Mouse (Mus musculus) forebrain, embryonic 12.5 days (tissue): ENCODE measurements around the gene Armh2. TPM values are rescaled to one million over a fixed set of nuclear protein-coding genes. Genes with fewer than 3 reads are reported as not detected.

ENCODE experiments used
- ATAC-seq: fragments of 200-750 bp; cut with Nextera tagmentation; 2 replicates; pipeline ENCODE4 v1.8.0; 2017; ENCODE audit warnings: moderate TSS enrichment; ENCODE audit not compliant: low FRiP score
- H3K27ac ChIP-seq: fragments of 300-500 bp; sonication (generic); 2 replicates; pipeline ENCODE4 v1.5.1; 2016; ENCODE audit warnings: mild to moderate bottlenecking
- H3K27me3 ChIP-seq: fragments of 300-500 bp; sonication (generic); 2 replicates; pipeline ENCODE4 v1.6.1; 2016; ENCODE audit warnings: mild to moderate bottlenecking
- H3K36me3 ChIP-seq: fragments of 300-500 bp; sonication (generic); replicated peaks from 2 replicates; pipeline ENCODE4 v1.6.1; 2016; ENCODE audit warnings: mild to moderate bottlenecking
- H3K4me1 ChIP-seq: fragments of 300-500 bp; sonication (generic); 2 replicates; pipeline ENCODE4 v1.6.1; 2016
- H3K4me2 ChIP-seq: fragments of 300-500 bp; sonication (generic); 2 replicates; pipeline ENCODE4 v1.6.1; 2016; ENCODE audit warnings: mild to moderate bottlenecking, moderate library complexity
- H3K4me3 ChIP-seq: fragments of 300-500 bp; sonication (generic); replicated peaks from 2 replicates; pipeline ENCODE4 v1.5.1; 2016; ENCODE audit warnings: mild to moderate bottlenecking
- H3K9ac ChIP-seq: fragments of 300-500 bp; sonication (generic); 2 replicates; pipeline ENCODE4 v1.6.1; 2016; ENCODE audit warnings: mild to moderate bottlenecking
- H3K9me3 ChIP-seq: fragments of 300-500 bp; sonication (generic); 2 replicates; pipeline ENCODE4 v1.6.1; 2016
- WGBS: fragments of 180-500 bp; shearing (Covaris S2); methylation state at CpG from one replicate; pipeline ENCODE4 v1.1.7; 2016; 5-methylcytosine and 5-hydroxymethylcytosine counted together
- polyA plus RNA-seq: library from polyadenylated mRNA; unstranded; fragments of >200 nt; fragmentation: Nextera tagmentation; extraction: Ambion mirVana; gene quantifications from 2 replicates; pipeline ENCODE4 v1.2.1, GENCODE M21; 2016

Armh2 gene
- polyA plus RNA-seq, 1 experiment from 2014 or later: not detected

- no peaks in the 10 kb centered on the region for H3K36me3 ChIP-seq
- H3K9ac ChIP-seq: no peak overlapping the region
- H3K4me2 ChIP-seq: no peak overlapping the region
- H3K27ac ChIP-seq: no peak overlapping the region
- no peaks in the 10 kb centered on the region for H3K27me3 ChIP-seq
- no peaks in the 10 kb centered on the region for H3K4me1 ChIP-seq
- no peak for ATAC-seq
- WGBS: 69% methylated on average over 2 of the region's 2 CpGs
- H3K9me3 ChIP-seq: no peaks in the 10 kb centered on the region
- no peak overlapping the region for H3K4me3 ChIP-seq
Observed at GRCm38 (mm10) chr13:24791349-24791748, 50.3 kb downstream of the Armh2 start.

GRCm38 (mm10) chr13:24792411-24793045 is 51.5 kb downstream of the Armh2 start:
- no peak overlapping the region for H3K4me3 ChIP-seq
- no peaks in the 10 kb centered on the region for H3K9me3 ChIP-seq
- no peak overlapping the region for H3K9ac ChIP-seq
- H3K4me1 ChIP-seq: no peaks in the 10 kb centered on the region
- no peaks in the 10 kb centered on the region for H3K36me3 ChIP-seq
- H3K4me2 ChIP-seq: no peak overlapping the region
- 94% methylated on average over 9 of the region's 9 CpGs for WGBS
- H3K27me3 ChIP-seq: no peaks in the 10 kb centered on the region
- no peak overlapping the region for H3K27ac ChIP-seq
- no peak for ATAC-seq

Other genes with a start within 250 kb of the Armh2 start
- gene Ripor2, start 159.0 kb upstream of the Armh2 start, polyA plus RNA-seq: 16.6 and 17.8 TPM in 2 replicates
- 127 and 131 TPM in 2 replicates for gene Gmnn, start 20.7 kb downstream of the Armh2 start, polyA plus RNA-seq
- gene BC005537, start 60.4 kb downstream of the Armh2 start, polyA plus RNA-seq: 20.9 and 22.3 TPM in 2 replicates
- 57.4 and 57.8 TPM in 2 replicates for gene Acot13, start 90.3 kb downstream of the Armh2 start, polyA plus RNA-seq
- gene Tdp2, start 90.4 kb downstream of the Armh2 start, polyA plus RNA-seq: 70.3 and 75.0 TPM in 2 replicates
- gene D130043K22Rik, start 103.9 kb downstream of the Armh2 start, polyA plus RNA-seq: 1.1 and 1.6 TPM in 2 replicates
- gene Aldh5a1, start 196.4 kb downstream of the Armh2 start, polyA plus RNA-seq: 10.6 and 10.9 TPM in 2 replicates
- 0.41 and 0.64 TPM in 2 replicates for gene Gpld1, start 201.9 kb downstream of the Armh2 start, polyA plus RNA-seq